Comparison of ENCODE assay signal across 22 mouse cellular contexts in the genomic region with DNA sequence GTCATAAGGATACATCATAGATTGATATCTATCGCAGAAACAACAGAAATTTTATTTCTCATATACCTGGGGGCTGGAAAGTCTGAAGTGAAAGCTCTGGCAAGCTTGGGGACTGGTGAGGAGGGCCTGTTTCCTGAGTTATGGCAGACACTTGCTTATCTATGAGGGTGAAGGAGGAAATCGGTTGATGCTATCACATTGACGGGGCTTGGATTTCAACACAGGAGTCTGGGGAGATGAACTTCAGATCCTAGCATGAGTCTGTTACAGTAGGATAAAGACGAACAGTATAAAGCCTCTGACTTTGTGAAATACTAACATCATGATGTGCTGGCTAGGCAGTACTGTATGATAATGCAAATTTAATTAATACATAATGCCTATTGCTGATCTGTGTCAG. TPM values are rescaled to one million over a fixed set of nuclear protein-coding genes. Genes with fewer than 3 reads are reported as not detected.
DNase-seq lines count a peak whose midpoint lies in the region; ATAC-seq and TF ChIP-seq lines count a peak whose summit lies in the region.
"Had no signal": no experiment of that assay in that cellular context is flagged by ENCODE, and none has a peak within 500 bp of the region (broad histone marks: within the 10 kb centered on the region; RNA-seq: fewer than 3 reads in every experiment).

No protein-coding gene starts in this region.

- intact Hi-C loops in gastrocnemius, adult 2 months (cut with DNase I), result no loop called here

- H3K36me3 ChIP-seq in lung, embryonic 15.5 days, result no peaks in the 10 kb centered on the region
- H3K36me3 ChIP-seq in forebrain, postnatal 0 days (ENCODE audit: insufficient read depth), result no peaks in the 10 kb centered on the region
- H3K36me3 ChIP-seq: forebrain, embryonic 12.5 days; heart, embryonic 15.5 days; hindbrain, embryonic 15.5 days had no signal

- H3K9me3 ChIP-seq in lung, embryonic 15.5 days, result no peaks in the 10 kb centered on the region
- no peaks in the 10 kb centered on the region for H3K9me3 ChIP-seq in forebrain, postnatal 0 days (ENCODE audit: low read length)
- H3K9me3 ChIP-seq: forebrain, embryonic 12.5 days; heart, embryonic 15.5 days; hindbrain, embryonic 15.5 days had no signal

- no peak overlapping the region for H3K9ac ChIP-seq in lung, embryonic 15.5 days
- H3K9ac ChIP-seq in forebrain, postnatal 0 days, result no peak overlapping the region
- H3K9ac ChIP-seq: forebrain, embryonic 12.5 days; heart, embryonic 15.5 days; hindbrain, embryonic 15.5 days had no signal

- no peak for TF ChIP-seq CTCF in gastrocnemius, adult 2 months (IDR thresholded peaks at IDR 0.05)
- TF ChIP-seq CTCF in forebrain, postnatal 0 days (IDR thresholded peaks at IDR 0.05; ENCODE audit: low read depth), result no peak

- no peak for DNase-seq in gastrocnemius, adult 2 months
- DNase-seq in gastrocnemius, postnatal 25 days, result no peak
- no peak for DNase-seq in lung, postnatal 25 days (ENCODE audit: low spot score)
- DNase-seq in forebrain, postnatal 0 days, result no peak
- DNase-seq: adrenal gland, postnatal 14 days; cerebellum, adult 11-12 months; cerebellum, adult 9-11 months; cerebellum, postnatal 36 days; gastrocnemius, postnatal 36 days; heart, adult 2 months; heart, postnatal 14 days had no signal

- H3K27ac ChIP-seq in gastrocnemius, adult 2 months, result peak overlapping the region; percentile 35; the same call in 1 of the 2 replicates
- peak overlapping the region; percentile 66 for H3K27ac ChIP-seq in lung, embryonic 15.5 days
- H3K27ac ChIP-seq in forebrain, postnatal 0 days (ENCODE audit: low read depth, low read length), result no peak overlapping the region
- H3K27ac ChIP-seq: forebrain, embryonic 12.5 days; heart, adult 2 months; heart, embryonic 15.5 days; hindbrain, embryonic 15.5 days had no signal

- no peaks in the 10 kb centered on the region for H3K27me3 ChIP-seq in lung, embryonic 15.5 days
- no peaks in the 10 kb centered on the region for H3K27me3 ChIP-seq in forebrain, postnatal 0 days (ENCODE audit: insufficient read depth, low read length)
- H3K27me3 ChIP-seq: CH12.LX; forebrain, embryonic 12.5 days; heart, embryonic 15.5 days; hindbrain, embryonic 15.5 days; Patski had no signal

- 21% methylated on average over 4 of the region's 4 CpGs for WGBS in lung, embryonic 15.5 days
- WGBS in forebrain, postnatal 0 days, result 87% methylated on average over 4 of the region's 4 CpGs

- peak overlapping the region; percentile 1; the same call in 1 of the 2 replicates for H3K4me2 ChIP-seq in lung, embryonic 15.5 days
- H3K4me2 ChIP-seq in forebrain, postnatal 0 days (ENCODE audit: low read depth), result no peak overlapping the region
- H3K4me2 ChIP-seq: forebrain, embryonic 12.5 days; heart, embryonic 11.5 days; heart, embryonic 15.5 days; hindbrain, embryonic 15.5 days had no signal

- H3K4me3 ChIP-seq in gastrocnemius, adult 2 months, result no peak overlapping the region
- H3K4me3 ChIP-seq in lung, embryonic 15.5 days, result no peak overlapping the region
- no peak overlapping the region for H3K4me3 ChIP-seq in forebrain, postnatal 0 days (ENCODE audit: low read depth, low read length)
- H3K4me3 ChIP-seq: forebrain, embryonic 12.5 days; heart, adult 2 months; heart, embryonic 15.5 days; hindbrain, embryonic 15.5 days had no signal

- ATAC-seq in lung, embryonic 15.5 days (ENCODE audit: borderline replicate concordance, extremely low read depth, low FRiP score, low TSS enrichment), result no peak
- peak; percentile 78 for ATAC-seq in common myeloid progenitor, adult 5-6 weeks (replicated peaks; ENCODE audit: low read depth, poor library complexity, severe bottlenecking)
- 0 out of 2 replicates have a peak, but pooled peaks have one; percentile 11 for ATAC-seq in megakaryocyte progenitor cell, adult 5-6 weeks (replicated peaks; ENCODE audit: poor library complexity)
- ATAC-seq in forebrain, postnatal 0 days, result no peak
- ATAC-seq: activated CD4-positive, CD25-positive, alpha-beta regulatory T cell, adult 4 months; forebrain, embryonic 16.5 days; Patski had no signal

- peaks cover 58% of the 10 kb centered on the region for H3K4me1 ChIP-seq in lung, embryonic 15.5 days
- no peaks in the 10 kb centered on the region for H3K4me1 ChIP-seq in forebrain, postnatal 0 days (ENCODE audit: insufficient read depth)
- H3K4me1 ChIP-seq: forebrain, embryonic 12.5 days; hindbrain, embryonic 15.5 days had no signal

RNA-seq across cellular contexts. Expression of a gene that starts 25.3 kb away (rescaled TPM):
- 1 to 10 TPM; 5.2 to 6.8 TPM for total RNA-seq in gastrocnemius, adult 2 months (2021)
- total RNA-seq in gastrocnemius, postnatal 25 days (2021), result 1 to 10 TPM; 9.4 to 9.9 TPM
- polyA plus RNA-seq in lung, embryonic 15.5 days (2015; fragmentation: Nextera tagmentation; extraction: Ambion mirVana), result 54.9 and 58.9 TPM in 2 replicates
- 0.87 and 1.8 TPM in 2 replicates for total RNA-seq in common myeloid progenitor, adult 5-6 weeks (2017)
- 1.1 and 1.8 TPM in 2 replicates for total RNA-seq in megakaryocyte progenitor cell, adult 5-6 weeks (2015)
- 1.2 and 1.7 TPM in 2 replicates for total RNA-seq in megakaryocyte progenitor cell, adult 5-6 weeks (2017)
- 6.0 and 25.2 TPM in 2 replicates for total RNA-seq in forebrain, postnatal 0 days (2014; rRNA removed)
- 3.1 and 4.2 TPM in 2 replicates for polyA plus RNA-seq in forebrain, postnatal 0 days (2015; fragmentation: Nextera tagmentation; extraction: Ambion mirVana)
- total RNA-seq: CH12.LX had no signal
- polyA plus RNA-seq: activated CD4-positive, CD25-positive, alpha-beta regulatory T cell, adult 4 months had no signal

Comparison
In these comparisons a context has a peak if more than half of its experiments do, and no peak if none do; other contexts are left out.
1. ATAC-seq: peak in common myeloid progenitor, adult 5-6 weeks (single experiment) and megakaryocyte progenitor cell, adult 5-6 weeks (single experiment); none in lung, embryonic 15.5 days (single experiment) and forebrain, postnatal 0 days (single experiment).